Mouse (Mus musculus) heart, postnatal 0 days (tissue): ENCODE measurements around the gene Pex14. TPM values are rescaled to one million over a fixed set of nuclear protein-coding genes. Genes with fewer than 3 reads are reported as not detected.

Source experiments
- ATAC-seq: fragments of 200-750 bp; cut with Nextera tagmentation; 2 replicates; pipeline ENCODE4 v1.8.0; 2017; ENCODE audit warnings: low read depth, moderate number of reproducible peaks, moderate library complexity; ENCODE audit not compliant: insufficient read depth
- DNase-seq: peaks from one replicate; pipeline ENCODE4 v3.0.0-alpha.2; 2016; ENCODE audit warnings: low spot score
- H3K27ac ChIP-seq: fragments of 300-500 bp; sonication (generic); 2 replicates; pipeline ENCODE4 v1.5.1; 2014; ENCODE audit warnings: low read depth, mild to moderate bottlenecking
- H3K27me3 ChIP-seq: fragments of 300-500 bp; sonication (generic); 2 replicates; pipeline ENCODE4 v1.6.1; 2014; ENCODE audit warnings: low read length, mixed read lengths; ENCODE audit not compliant: control insufficient read depth, insufficient read depth
- H3K36me3 ChIP-seq: fragments of 300-500 bp; sonication (generic); replicated peaks from 2 replicates; pipeline ENCODE4 v1.6.1; 2014; ENCODE audit warnings: low read length, mixed read lengths; ENCODE audit not compliant: control insufficient read depth, insufficient read depth
- H3K4me1 ChIP-seq: fragments of 300-500 bp; sonication (generic); 2 replicates; pipeline ENCODE4 v1.6.1; 2014; ENCODE audit warnings: antibody characterized with exemption; ENCODE audit not compliant: control insufficient read depth, insufficient read depth
- H3K4me2 ChIP-seq: fragments of 300-500 bp; sonication (generic); 2 replicates; pipeline ENCODE4 v1.6.1; 2014; ENCODE audit warnings: low read depth, mild to moderate bottlenecking, low read length, moderate library complexity
- H3K4me3 ChIP-seq: fragments of 300-500 bp; sonication (generic); 2 replicates; pipeline ENCODE4 v1.5.1; 2014; ENCODE audit warnings: low read depth, low read length
- H3K9ac ChIP-seq: fragments of 300-500 bp; sonication (generic); replicated peaks from 2 replicates; pipeline ENCODE4 v1.6.1; 2014; ENCODE audit warnings: low read depth, low read length, mixed read lengths
- H3K9me3 ChIP-seq: fragments of 300-500 bp; sonication (generic); replicated peaks from 2 replicates; pipeline ENCODE4 v1.6.1; 2016; ENCODE audit warnings: low read length; ENCODE audit not compliant: control insufficient read depth
- CTCF ChIP-seq: IDR thresholded peaks from 2 replicates; pipeline ENCODE4 v1.5.1; 2016; ENCODE audit warnings: antibody characterized with exemption, control low read depth, low read depth
- EP300 ChIP-seq: IDR thresholded peaks from 2 replicates; pipeline ENCODE4 v1.6.1; 2016; ENCODE audit warnings: antibody characterized with exemption, low read depth
- WGBS: fragments of 180-500 bp; shearing (Covaris S2); extraction: QIAGEN DNeasy Blood & Tissue Kit; methylation state at CpG from one replicate; pipeline ENCODE4 v1.1.7; 2014; 5-methylcytosine and 5-hydroxymethylcytosine counted together
- polyA plus RNA-seq: library from polyadenylated mRNA; unstranded; fragments of >200 nt; fragmentation: Nextera tagmentation; extraction: Ambion mirVana; gene quantifications from 2 replicates; pipeline ENCODE4 v1.2.1, GENCODE M21; 2015
- total RNA-seq: library from RNA; depleted of rRNA; stranded (reverse); fragments of >200 nt; gene quantifications from 2 replicates; pipeline ENCODE4 v1.2.3, GENCODE M21; 2014; ENCODE audit warnings: low replicate concordance

Gene Pex14
- total and polyA plus RNA-seq, 2 experiments from 2014 or later: 38.1 to 43.9 TPM

GRCm38 (mm10) chr4:149006107-149006506 is 93.6 kb downstream of the Pex14 start:
- Histone ChIP-seq H3K9ac (no peak overlapping the region), H3K9me3 (no peaks in the 10 kb centered on the region), H3K27ac (no peak overlapping the region), H3K36me3 (no peaks in the 10 kb centered on the region), H3K4me3 (no peak overlapping the region), H3K4me2 (no peak overlapping the region), H3K4me1 (no peaks in the 10 kb centered on the region), H3K27me3 (no peaks in the 10 kb centered on the region)
- DNase-seq (no peak), ATAC-seq (no peak)
- WGBS: 91% methylated on average over 3 of the region's 3 CpGs
- TF ChIP-seq EP300 (no peak), CTCF (no peak)

- TF ChIP-seq CTCF: no peak
- TF ChIP-seq EP300: no peak
- Histone ChIP-seq H3K4me2 (no peak overlapping the region), H3K4me1 (no peaks in the 10 kb centered on the region), H3K4me3 (no peak overlapping the region), H3K36me3 (no peaks in the 10 kb centered on the region), H3K9ac (no peak overlapping the region), H3K9me3 (no peaks in the 10 kb centered on the region), H3K27me3 (no peaks in the 10 kb centered on the region), H3K27ac (no peak overlapping the region)
- 94% methylated on average over 11 of the region's 11 CpGs for WGBS
- DNase-seq (no peak), ATAC-seq (no peak)
Observed at GRCm38 (mm10) chr4:149002441-149003093, 97.1 kb downstream of the Pex14 start.

GRCm38 (mm10) chr4:149001515-149001914 is 98.2 kb downstream of the Pex14 start:
- no peak overlapping the region for H3K4me3 ChIP-seq

DNA sequence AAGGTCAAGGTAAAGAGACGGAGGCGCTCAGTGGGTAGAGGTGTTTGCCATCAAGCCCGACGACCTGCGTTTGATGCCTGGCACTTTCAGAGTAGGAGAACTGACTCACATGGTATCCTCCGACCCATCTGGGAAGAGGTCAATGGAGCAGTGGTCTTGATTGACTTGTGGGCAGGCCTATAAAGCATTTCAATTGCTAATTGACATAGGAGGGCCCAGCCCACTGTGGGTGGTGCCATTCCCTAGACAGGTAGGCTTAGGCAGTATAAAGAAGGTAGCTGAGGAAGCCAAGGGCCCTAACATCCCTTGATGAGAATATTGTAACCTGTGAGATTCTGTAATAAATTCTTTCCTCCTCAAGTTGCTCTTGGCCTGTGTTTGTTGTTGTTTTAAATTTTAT is 98.9 kb downstream of the Pex14 start:
- Histone ChIP-seq H3K27ac (no peak overlapping the region), H3K36me3 (no peaks in the 10 kb centered on the region), H3K4me1 (no peaks in the 10 kb centered on the region), H3K9me3 (no peaks in the 10 kb centered on the region), H3K4me3 (no peak overlapping the region), H3K4me2 (no peak overlapping the region), H3K27me3 (no peaks in the 10 kb centered on the region), H3K9ac (no peak overlapping the region)
- DNase-seq: no peak
- ATAC-seq: no peak
- WGBS: 92% methylated on average over 6 of the region's 6 CpGs
- TF ChIP-seq CTCF: no peak
- no peak for TF ChIP-seq EP300

More at GRCm38 (mm10) chr4:149001515-149001914, 98.2 kb downstream of the Pex14 start:
- Histone ChIP-seq H3K9me3 (no peaks in the 10 kb centered on the region), H3K36me3 (no peaks in the 10 kb centered on the region), H3K27me3 (no peaks in the 10 kb centered on the region), H3K4me1 (no peaks in the 10 kb centered on the region), H3K27ac (no peak overlapping the region), H3K4me2 (no peak overlapping the region), H3K9ac (no peak overlapping the region)
- TF ChIP-seq CTCF: no peak
- TF ChIP-seq EP300: no peak
- 88% methylated on average over 5 of the region's 5 CpGs for WGBS
- no peak for DNase-seq
- no peak for ATAC-seq

GRCm38 (mm10) chr4:148993948-148994347 is 105.7 kb downstream of the Pex14 start:
- no peak for DNase-seq
- Histone ChIP-seq H3K36me3 (no peaks in the 10 kb centered on the region), H3K4me1 (no peaks in the 10 kb centered on the region), H3K27me3 (no peaks in the 10 kb centered on the region), H3K27ac (no peak overlapping the region), H3K4me3 (no peak overlapping the region), H3K4me2 (no peak overlapping the region), H3K9me3 (no peaks in the 10 kb centered on the region), H3K9ac (no peak overlapping the region)
- TF ChIP-seq CTCF (no peak), EP300 (no peak)
- ATAC-seq: no peak
- whole genome bisulfite sequencing: 69% methylated on average over 5 of the region's 5 CpGs

GRCm38 (mm10) chr4:148990038-148990437 is 109.6 kb downstream of the Pex14 start:
- no peak for ATAC-seq

More at GRCm38 (mm10) chr4:148990038-148990437, 109.6 kb downstream of the Pex14 start:
- no peak overlapping the region for H3K4me3 ChIP-seq
- DNase-seq: no peak
- TF ChIP-seq EP300 (no peak), CTCF (no peak)
- WGBS: 59% methylated on average over 2 of the region's 2 CpGs
- H3K27me3 ChIP-seq: no peaks in the 10 kb centered on the region
- H3K9ac ChIP-seq: no peak overlapping the region
- 0 out of 2 replicates have a peak, but pooled peaks cover 7% of the 10 kb centered on the region for H3K4me1 ChIP-seq
- no peaks in the 10 kb centered on the region for H3K36me3 ChIP-seq
- no peaks in the 10 kb centered on the region for H3K9me3 ChIP-seq
- H3K4me2 ChIP-seq: no peak overlapping the region
- H3K27ac ChIP-seq: no peak overlapping the region
